Mouse (Mus musculus) C2C12 (cell line): ENCODE measurements around the gene Gstm1.

Source experiments
- CTCF ChIP-seq: IDR thresholded peaks from one replicate; pipeline ENCODE4 v1.5.1; 2011; ENCODE audit not compliant: control insufficient read depth, insufficient read depth, insufficient read length
- USF1 ChIP-seq: IDR thresholded peaks from one replicate; pipeline ENCODE4 v1.6.1; 2011; ENCODE audit warnings: low read depth, mild to moderate bottlenecking, control low read depth, moderate library complexity

DNA sequence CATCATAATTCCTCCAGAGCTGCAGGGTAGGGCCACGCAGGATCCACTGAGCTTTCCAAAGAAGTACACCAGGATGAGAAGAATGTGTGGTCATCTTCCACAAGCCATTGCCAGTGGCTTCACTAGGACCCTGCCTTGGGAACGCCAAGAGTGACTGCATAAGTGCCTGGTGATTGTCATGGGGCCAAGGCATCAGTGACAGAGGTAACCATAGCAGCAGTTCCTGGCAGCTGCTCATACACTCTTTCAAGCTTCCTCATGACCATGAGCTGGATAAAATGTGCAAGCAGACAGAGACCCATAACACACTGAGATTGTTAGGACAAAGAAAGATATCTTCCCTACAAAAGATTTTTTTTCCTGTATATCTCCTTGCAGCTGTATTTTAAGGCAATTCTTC is 7.5 kb downstream of the Gstm1 start:
- no peak for TF ChIP-seq CTCF
- no peak for TF ChIP-seq USF1
